Mouse (Mus musculus): ENCODE data around the gene Otx1. TPM values are rescaled to one million over a fixed set of nuclear protein-coding genes. Genes with fewer than 3 reads are reported as not detected.

Otx1 gene
- not detected in 2 replicates for total RNA-seq (2015; ENCODE audit: low replicate concordance)
- total RNA-seq (2017; ENCODE audit: low replicate concordance), result not detected in 2 replicates

- no peak for ATAC-seq (replicated peaks; ENCODE audit: low FRiP score, poor library complexity, severe bottlenecking)
Measured at GRCm38 (mm10) chr11:22002783-22003340, at the start of gene Otx1. TSS of gene Otx1 (minus strand) at chr11:22002897.

- no peak for ATAC-seq (replicated peaks; ENCODE audit: low FRiP score, poor library complexity, severe bottlenecking)
Measured at GRCm38 (mm10) chr11:22050864-22051263, 48.2 kb upstream of the Otx1 start.

- no peak for ATAC-seq (replicated peaks; ENCODE audit: low FRiP score, poor library complexity, severe bottlenecking)
Measured at GRCm38 (mm10) chr11:22039854-22040426, 37.2 kb upstream of the Otx1 start.

- ATAC-seq (replicated peaks; ENCODE audit: low FRiP score, poor library complexity, severe bottlenecking), result no peak
Measured at GRCm38 (mm10) chr11:22034564-22035105, 31.9 kb upstream of the Otx1 start.

GRCm38 (mm10) chr11:22033582-22033981, 30.9 kb upstream of the Otx1 start:
- ATAC-seq (replicated peaks; ENCODE audit: low FRiP score, poor library complexity, severe bottlenecking), result no peak

GRCm38 (mm10) chr11:22020602-22021001, 17.9 kb upstream of the Otx1 start:
- no peak for ATAC-seq (replicated peaks; ENCODE audit: low FRiP score, poor library complexity, severe bottlenecking)

- no peak for ATAC-seq (replicated peaks; ENCODE audit: low FRiP score, poor library complexity, severe bottlenecking)
Measured at GRCm38 (mm10) chr11:22017444-22017843, 14.7 kb upstream of the Otx1 start.

- no peak for ATAC-seq (replicated peaks; ENCODE audit: low FRiP score, poor library complexity, severe bottlenecking)
Measured at GRCm38 (mm10) chr11:22016341-22016740, 13.6 kb upstream of the Otx1 start.

GRCm38 (mm10) chr11:22008817-22009216, 6.1 kb upstream of the Otx1 start:
- no peak for ATAC-seq (replicated peaks; ENCODE audit: low FRiP score, poor library complexity, severe bottlenecking)

- no peak for ATAC-seq (replicated peaks; ENCODE audit: low FRiP score, poor library complexity, severe bottlenecking)
Measured at GRCm38 (mm10) chr11:22008129-22008596, 5.5 kb upstream of the Otx1 start.

- ATAC-seq (replicated peaks; ENCODE audit: low FRiP score, poor library complexity, severe bottlenecking), result no peak
Measured at GRCm38 (mm10) chr11:22007781-22008110, 5.0 kb upstream of the Otx1 start.

- no peak for ATAC-seq (replicated peaks; ENCODE audit: low FRiP score, poor library complexity, severe bottlenecking)
Measured at GRCm38 (mm10) chr11:22007088-22007780, 4.5 kb upstream of the Otx1 start.

- ATAC-seq (replicated peaks; ENCODE audit: low FRiP score, poor library complexity, severe bottlenecking), result no peak
Measured at GRCm38 (mm10) chr11:22006471-22007087, 3.9 kb upstream of the Otx1 start.

GRCm38 (mm10) chr11:22005281-22005870, 2.7 kb upstream of the Otx1 start:
- ATAC-seq (replicated peaks; ENCODE audit: low FRiP score, poor library complexity, severe bottlenecking), result no peak

- ATAC-seq (replicated peaks; ENCODE audit: low FRiP score, poor library complexity, severe bottlenecking), result no peak
Measured at GRCm38 (mm10) chr11:22004331-22004841, 1.7 kb upstream of the Otx1 start.

GRCm38 (mm10) chr11:22003341-22003981, 764 bp upstream of the Otx1 start:
- no peak for ATAC-seq (replicated peaks; ENCODE audit: low FRiP score, poor library complexity, severe bottlenecking)

GRCm38 (mm10) chr11:22002062-22002782, 475 bp downstream of the Otx1 start:
- ATAC-seq (replicated peaks; ENCODE audit: low FRiP score, poor library complexity, severe bottlenecking), result no peak

GRCm38 (mm10) chr11:22001321-22002061, 1.2 kb downstream of the Otx1 start:
- no peak for ATAC-seq (replicated peaks; ENCODE audit: low FRiP score, poor library complexity, severe bottlenecking)
